Mouse (Mus musculus): ENCODE data around the gene Casc1. TPM values are rescaled to one million over a fixed set of nuclear protein-coding genes. Genes with fewer than 3 reads are reported as not detected.

Casc1 gene
- under 1 TPM; 0.62 to 0.77 TPM for polyA plus RNA-seq (2017; shearing (Covaris generic))

GRCm38 (mm10) chr6:145210816-145211338, at the start of gene Casc1, which contains the start of gene Etfrf1:
Gene Casc1 (minus strand): TSS chr6:145211005.
Gene Etfrf1 (plus strand): TSS chr6:145211134.

GRCm38 (mm10) chr6:145250185-145250791, 39.5 kb upstream of the Casc1 start, which contains the start of gene Kras:
Gene Kras (minus strand): TSS chr6:145250239.

Other genes with a start within 250 kb of the Casc1 start
- 1 to 10 TPM; 3.8 to 7.1 TPM for gene Bcat1, start 134.8 kb downstream of the Casc1 start, polyA plus RNA-seq (2017; shearing (Covaris generic))
- gene Lrmp, start 95.4 kb downstream of the Casc1 start, polyA plus RNA-seq (2017; shearing (Covaris generic)), result 100 to 1,000 TPM; 193 to 201 TPM
- gene Etfrf1, start 129 bp upstream of the Casc1 start, polyA plus RNA-seq (2017; shearing (Covaris generic)), result 10 to 100 TPM; 22.6 to 31.5 TPM
- 100 to 1,000 TPM; 141 to 148 TPM for gene Kras, start 39.2 kb upstream of the Casc1 start, polyA plus RNA-seq (2017; shearing (Covaris generic))